Mouse (Mus musculus) forebrain, embryonic 13.5 days (tissue): Measurements from ENCODE around the gene Gm2696. TPM values are rescaled to one million over a fixed set of nuclear protein-coding genes. Genes with fewer than 3 reads are reported as not detected.
"Not testable (repeated sequence)": the region's sequence is repeated elsewhere in the genome, so short reads cannot be mapped to it uniquely, and the experiment has no call there.

Source experiments
- ATAC-seq: fragments of 200-750 bp; cut with Nextera tagmentation; 2 replicates; pipeline ENCODE4 v1.8.0; 2017
- H3K27ac ChIP-seq: fragments of 300-500 bp; sonication (generic); 2 replicates; pipeline ENCODE4 v1.5.1; 2015; ENCODE audit warnings: inconsistent platforms, mild to moderate bottlenecking, moderate library complexity
- H3K27me3 ChIP-seq: fragments of 300-500 bp; sonication (generic); 2 replicates; pipeline ENCODE4 v1.6.1; 2015; ENCODE audit warnings: mild to moderate bottlenecking, inconsistent platforms
- H3K36me3 ChIP-seq: fragments of 300-500 bp; sonication (generic); 2 replicates; pipeline ENCODE4 v1.6.1; 2015; ENCODE audit warnings: mild to moderate bottlenecking, inconsistent platforms; ENCODE audit not compliant: poor library complexity, severe bottlenecking
- H3K4me1 ChIP-seq: fragments of 300-500 bp; sonication (generic); 2 replicates; pipeline ENCODE4 v1.6.1; 2015; ENCODE audit warnings: inconsistent platforms
- H3K4me2 ChIP-seq: fragments of 300-500 bp; sonication (generic); 2 replicates; pipeline ENCODE4 v1.6.1; 2015; ENCODE audit warnings: inconsistent platforms, mild to moderate bottlenecking, moderate library complexity
- H3K4me3 ChIP-seq: fragments of 300-500 bp; sonication (generic); 2 replicates; pipeline ENCODE4 v1.5.1; 2015; ENCODE audit warnings: mild to moderate bottlenecking, inconsistent platforms
- H3K9ac ChIP-seq: fragments of 300-500 bp; sonication (generic); 2 replicates; pipeline ENCODE4 v1.6.1; 2015; ENCODE audit warnings: mild to moderate bottlenecking, inconsistent platforms
- H3K9me3 ChIP-seq: fragments of 300-500 bp; sonication (generic); replicated peaks from 2 replicates; pipeline ENCODE4 v1.6.1; 2016; ENCODE audit warnings: inconsistent platforms
- WGBS: fragments of 180-500 bp; shearing (Covaris S2); methylation state at CpG from one replicate; pipeline ENCODE4 v1.1.7; 2015; 5-methylcytosine and 5-hydroxymethylcytosine counted together
- polyA plus RNA-seq: library from polyadenylated mRNA; unstranded; fragments of >200 nt; fragmentation: Nextera tagmentation; extraction: Ambion mirVana; gene quantifications from 2 replicates; pipeline ENCODE4 v1.2.1, GENCODE M21; 2015

Gm2696 gene
- not detected in 2 replicates for polyA plus RNA-seq

GRCm38 (mm10) chr10:77814382-77814781, at the start of gene Gm2696:
Gm2696 (plus strand) TSS chr10:77814682.
- ATAC-seq: no peak
- peaks cover 3% of the 10 kb centered on the region; the same call in 1 of the 2 replicates for H3K9me3 ChIP-seq
- WGBS: 49% methylated on average over 4 of the region's 4 CpGs
- no peaks in the 10 kb centered on the region for H3K27me3 ChIP-seq
- H3K4me1 ChIP-seq: no peaks in the 10 kb centered on the region
- H3K27ac ChIP-seq: no peak within 1 kb of the TSS
- no peak within 1 kb of the TSS for H3K4me2 ChIP-seq
- H3K4me3 ChIP-seq: no peak within 1 kb of the TSS
- H3K36me3 ChIP-seq: no peaks in the 10 kb centered on the region
- no peak within 1 kb of the TSS for H3K9ac ChIP-seq

GRCm38 (mm10) chr10:77769727-77770126, 44.8 kb upstream of the Gm2696 start:
- Histone ChIP-seq H3K9ac (no peak overlapping the region), H3K27me3 (no peaks in the 10 kb centered on the region), H3K4me2 (no peak overlapping the region), H3K9me3 (no peaks in the 10 kb centered on the region), H3K36me3 (no peaks in the 10 kb centered on the region), H3K4me3 (no peak overlapping the region), H3K4me1 (no peaks in the 10 kb centered on the region), H3K27ac (no peak overlapping the region)
- WGBS: 80% methylated on average over 1 of the region's 1 CpGs
- ATAC-seq: no peak

- not testable (repeated sequence) for H3K9ac ChIP-seq, H3K4me2 ChIP-seq, H3K4me1 ChIP-seq, H3K4me3 ChIP-seq, ATAC-seq, H3K9me3 ChIP-seq, H3K27me3 ChIP-seq, H3K36me3 ChIP-seq
- H3K27ac ChIP-seq: peak within 1 kb of the TSS; percentile 51; the same call in 1 of the 2 replicates
- no CpG with 5 or more reads among the region's 1 CpGs for WGBS
Measured at GRCm38 (mm10) chr10:77771225-77771624, 43.3 kb upstream of the Gm2696 start, which contains the start of gene Gm3238. Gm3238 (minus strand) TSS chr10:77771325.

GRCm38 (mm10) chr10:77772142-77772541, 42.3 kb upstream of the Gm2696 start:
- H3K36me3 ChIP-seq, H3K4me3 ChIP-seq, H3K4me1 ChIP-seq, H3K27me3 ChIP-seq, H3K27ac ChIP-seq, ATAC-seq, H3K9ac ChIP-seq, H3K4me2 ChIP-seq, H3K9me3 ChIP-seq: not testable (repeated sequence)
- WGBS: 100% methylated on average over 3 of the region's 3 CpGs

- not testable (repeated sequence) for H3K9me3 ChIP-seq, H3K36me3 ChIP-seq
Measured at GRCm38 (mm10) chr10:77776844-77777243, 37.6 kb upstream of the Gm2696 start, which contains the start of gene Gm7138. Gm7138 (minus strand) TSS chr10:77776944.

GRCm38 (mm10) chr10:77782442-77782841, 32.0 kb upstream of the Gm2696 start, which contains the start of gene Gm3250:
Gm3250 (minus strand) TSS chr10:77782542.
- WGBS: 78% methylated on average over 1 of the region's 1 CpGs
- ATAC-seq, H3K9me3 ChIP-seq, H3K9ac ChIP-seq, H3K4me3 ChIP-seq, H3K27me3 ChIP-seq, H3K4me1 ChIP-seq, H3K27ac ChIP-seq, H3K36me3 ChIP-seq, H3K4me2 ChIP-seq: not testable (repeated sequence)

More at GRCm38 (mm10) chr10:77776844-77777243, 37.6 kb upstream of the Gm2696 start, which contains the start of gene Gm7138:
- not testable (repeated sequence) for H3K27me3 ChIP-seq, H3K27ac ChIP-seq, ATAC-seq, H3K4me2 ChIP-seq, H3K4me1 ChIP-seq, H3K9ac ChIP-seq, H3K4me3 ChIP-seq
- 86% methylated on average over 1 of the region's 1 CpGs for WGBS

GRCm38 (mm10) chr10:77783396-77783795, 31.1 kb upstream of the Gm2696 start:
- H3K27me3 ChIP-seq, H3K4me2 ChIP-seq, H3K36me3 ChIP-seq, H3K4me3 ChIP-seq, H3K9me3 ChIP-seq, ATAC-seq, H3K27ac ChIP-seq, H3K4me1 ChIP-seq, H3K9ac ChIP-seq: not testable (repeated sequence)
- WGBS: 96% methylated on average over 3 of the region's 3 CpGs

- not testable (repeated sequence) for H3K36me3 ChIP-seq, H3K9ac ChIP-seq, H3K27ac ChIP-seq, H3K4me1 ChIP-seq, H3K27me3 ChIP-seq, ATAC-seq, H3K4me2 ChIP-seq, H3K9me3 ChIP-seq, H3K4me3 ChIP-seq
- no CpG with 5 or more reads among the region's 1 CpGs for WGBS
Measured at GRCm38 (mm10) chr10:77787876-77788275, 26.6 kb upstream of the Gm2696 start, which contains the start of gene Gm7137. Gm7137 (minus strand) TSS chr10:77788200.

GRCm38 (mm10) chr10:77788621-77789020, 25.9 kb upstream of the Gm2696 start:
- Histone ChIP-seq H3K4me1 (no peaks in the 10 kb centered on the region), H3K9me3 (no peaks in the 10 kb centered on the region), H3K36me3 (no peaks in the 10 kb centered on the region), H3K27ac (no peak overlapping the region), H3K27me3 (no peaks in the 10 kb centered on the region), H3K4me3 (no peak overlapping the region), H3K4me2 (no peak overlapping the region), H3K9ac (no peak overlapping the region)
- no peak for ATAC-seq
- 92% methylated on average over 2 of the region's 2 CpGs for WGBS

GRCm38 (mm10) chr10:77794976-77795375, 19.5 kb upstream of the Gm2696 start, which contains the start of gene Gm9639:
Gm9639 (minus strand) TSS chr10:77795076.
- no peak for ATAC-seq
- WGBS: 50% methylated on average over 2 of the region's 2 CpGs
- no peaks in the 10 kb centered on the region for H3K27me3 ChIP-seq
- H3K9ac ChIP-seq: no peak within 1 kb of the TSS
- H3K4me2 ChIP-seq: no peak within 1 kb of the TSS
- peaks cover 13% of the 10 kb centered on the region for H3K4me1 ChIP-seq
- H3K9me3 ChIP-seq: no peaks in the 10 kb centered on the region
- H3K36me3 ChIP-seq: no peaks in the 10 kb centered on the region
- H3K27ac ChIP-seq: no peak within 1 kb of the TSS; the same call in 1 of the 2 replicates
- no peak within 1 kb of the TSS for H3K4me3 ChIP-seq

GRCm38 (mm10) chr10:77797677-77798076, 16.8 kb upstream of the Gm2696 start:
- Histone ChIP-seq H3K4me3 (no peak overlapping the region), H3K27me3 (no peaks in the 10 kb centered on the region), H3K36me3 (no peaks in the 10 kb centered on the region), H3K27ac (peak overlapping the region; percentile 69), H3K4me1 (peaks cover 13% of the 10 kb centered on the region), H3K4me2 (no peak overlapping the region), H3K9ac (no peak overlapping the region), H3K9me3 (no peaks in the 10 kb centered on the region)
- no peak for ATAC-seq
- 15% methylated on average over 3 of the region's 3 CpGs for WGBS

- not testable (repeated sequence) for H3K36me3 ChIP-seq, H3K27me3 ChIP-seq, H3K9me3 ChIP-seq, ATAC-seq, H3K4me2 ChIP-seq, H3K9ac ChIP-seq, H3K4me3 ChIP-seq
- Histone ChIP-seq H3K27ac (peak overlapping the region; percentile 69), H3K4me1 (peaks cover 13% of the 10 kb centered on the region)
- 38% methylated on average over 3 of the region's 3 CpGs for WGBS
Measured at GRCm38 (mm10) chr10:77798164-77798920, 16.1 kb upstream of the Gm2696 start.
